Mouse (Mus musculus) erythroblast, embryonic 14.5 days (primary cell): Measurements from ENCODE around the gene Calcr.

Experiments used
- GATA1 ChIP-seq: IDR thresholded peaks from 2 replicates; pipeline ENCODE4 v1.6.1; 2012; ENCODE audit warnings: low read length, inconsistent platforms, mixed read lengths
- TAL1 ChIP-seq: IDR thresholded peaks from 3 replicates; pipeline ENCODE4 v1.6.1; 2012; ENCODE audit warnings: low read length, inconsistent platforms, mixed read lengths

DNA sequence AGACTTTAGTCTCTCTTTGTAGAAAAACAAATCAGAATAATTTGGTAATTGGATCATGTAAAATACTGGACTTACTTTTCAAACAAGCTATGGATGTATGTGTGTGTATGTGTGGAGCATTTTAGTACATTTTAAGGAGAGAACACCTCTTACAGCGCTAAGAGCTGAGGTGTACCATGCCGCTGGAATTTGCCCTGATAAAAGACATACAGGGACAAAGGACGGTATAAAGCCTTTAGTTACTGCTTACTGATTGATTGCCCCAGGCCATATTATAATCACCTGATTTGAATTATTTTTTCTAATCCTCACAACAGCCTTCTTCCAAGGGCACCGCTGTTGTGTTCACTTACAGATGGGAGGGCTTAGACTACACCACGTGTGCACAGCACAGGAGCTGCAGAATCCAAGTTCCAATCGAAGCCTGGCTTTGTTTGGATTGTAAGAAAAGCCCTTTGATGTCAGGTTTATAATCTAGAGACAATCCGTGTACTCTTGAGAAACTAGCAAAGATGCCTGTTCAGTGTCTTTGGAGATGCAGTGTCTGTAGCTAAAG, 76.3 kb downstream of the Calcr start:
- TF ChIP-seq GATA1 (no peak), TAL1 (no peak)
